Mouse (Mus musculus) urinary bladder, adult 18-20 months (tissue): ENCODE measurements around the gene Ncf2.
"Not testable (repeated sequence)": the region's sequence is repeated elsewhere in the genome, so short reads cannot be mapped to it uniquely, and the experiment has no call there.

Source experiments
- DNase-seq, 2 experiments: peaks; one replicate each; pipeline ENCODE4 v3.0.0; 2022; ENCODE audit warnings: low spot score in 2 of 2, mixed read lengths in 2 of 2

Gene Ncf2

GRCm38 (mm10) chr1:152799897-152800296 is at the start of gene Ncf2:
Gene Ncf2 (plus strand): TSS chr1:152800194.
- DNase-seq, result no peak

- DNase-seq, result no peak
These were observed 49.6 kb upstream of the Ncf2 start, which contains the start of gene Apobec4 for GRCm38 (mm10) chr1:152750312-152750965. Gene Apobec4 (plus strand): TSS chr1:152750551.

- no peak for DNase-seq
These were observed 38.2 kb upstream of the Ncf2 start for GRCm38 (mm10) chr1:152761791-152762190.

GRCm38 (mm10) chr1:152766032-152766772 is 33.8 kb upstream of the Ncf2 start, which contains the start of the genes Rgl1 and Arpc5:
Gene Rgl1 (minus strand): TSS chr1:152766351.
Gene Arpc5 (plus strand): TSS chr1:152766542.
- DNase-seq, result peak; percentile 93 to 96

GRCm38 (mm10) chr1:152766804-152767748 is 32.9 kb upstream of the Ncf2 start:
- DNase-seq, result peak in 1 of 2 experiments; percentile 44

- DNase-seq, result peak; percentile 52 to 67
These were observed 32.1 kb upstream of the Ncf2 start for GRCm38 (mm10) chr1:152767749-152768488.

GRCm38 (mm10) chr1:152771016-152771415 is 29.0 kb upstream of the Ncf2 start:
- DNase-seq, result no peak

GRCm38 (mm10) chr1:152774601-152775000 is 25.4 kb upstream of the Ncf2 start:
- DNase-seq, result not testable (repeated sequence)

- peak; percentile 16 to 35 for DNase-seq
These were observed 20.8 kb upstream of the Ncf2 start for GRCm38 (mm10) chr1:152779071-152779737.

GRCm38 (mm10) chr1:152784620-152785019 is 15.4 kb upstream of the Ncf2 start:
- no peak for DNase-seq

- not testable (repeated sequence) for DNase-seq
These were observed 14.5 kb upstream of the Ncf2 start for GRCm38 (mm10) chr1:152785446-152785845.

GRCm38 (mm10) chr1:152786953-152787352 is 13.0 kb upstream of the Ncf2 start:
- DNase-seq, result no peak

GRCm38 (mm10) chr1:152788121-152788660 is 11.8 kb upstream of the Ncf2 start:
- no peak for DNase-seq

GRCm38 (mm10) chr1:152790254-152790653 is 9.7 kb upstream of the Ncf2 start:
- no peak for DNase-seq

- no peak for DNase-seq
These were observed 9.2 kb upstream of the Ncf2 start for GRCm38 (mm10) chr1:152790821-152791220.

GRCm38 (mm10) chr1:152791269-152791668 is 8.7 kb upstream of the Ncf2 start:
- no peak for DNase-seq

GRCm38 (mm10) chr1:152792736-152793494 is 7.1 kb upstream of the Ncf2 start:
- DNase-seq, result no peak

GRCm38 (mm10) chr1:152793495-152794130 is 6.4 kb upstream of the Ncf2 start:
- no peak for DNase-seq

- DNase-seq, result no peak
These were observed 4.2 kb upstream of the Ncf2 start for GRCm38 (mm10) chr1:152795688-152796255.
